Mouse (Mus musculus) kidney, adult 10 weeks (tissue): ENCODE data around the gene 1700020L24Rik. TPM values are rescaled to one million over a fixed set of nuclear protein-coding genes. Genes with fewer than 3 reads are reported as not detected.

Experiments used
- polyA plus RNA-seq: library from polyadenylated mRNA; stranded (reverse); fragments of 350-450 nt; fragmentation: Illumina TruSeq; extraction: RNeasy Lipid Tissue Mini Kit (QIAGEN cat#74804); gene quantifications from one replicate; pipeline ENCODE4 v1.2.3, GENCODE M21; 2014; ENCODE audit warnings: low read depth, low replicate concordance

Gene 1700020L24Rik
- not detected for polyA plus RNA-seq

DNA sequence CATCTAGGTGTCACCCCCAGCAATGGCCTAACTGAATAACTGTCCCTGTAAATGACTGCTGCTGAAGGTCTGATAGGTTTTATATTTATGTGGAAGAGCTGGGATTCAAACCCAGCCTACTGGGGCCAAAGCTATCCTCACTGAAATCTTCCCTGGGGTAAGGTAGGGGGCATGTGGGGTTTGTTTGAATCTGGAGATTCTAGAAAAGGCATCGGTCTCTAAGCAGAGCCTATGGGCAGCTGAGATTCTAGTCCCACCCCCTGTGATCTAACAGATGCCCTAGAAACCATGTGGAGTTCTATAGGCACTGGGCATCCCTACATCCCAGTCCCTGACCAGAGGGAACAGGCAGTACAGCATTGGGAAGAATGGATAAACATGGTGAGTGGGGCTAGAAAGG is at the start of gene 1700020L24Rik:
Gene 1700020L24Rik, plus strand, starts transcription at position 301 of the 400 bp plus-strand sequence.

GRCm38 (mm10) chr11:83409087-83409754 is 28.3 kb upstream of the 1700020L24Rik start, which contains the start of gene Rasl10b:
Gene Rasl10b (plus strand): TSS chr11:83409137.

GRCm38 (mm10) chr11:83429355-83429754 is 8.1 kb upstream of the 1700020L24Rik start, which contains the start of gene Gas2l2:
Gene Gas2l2 (minus strand): TSS chr11:83429455.

DNA sequence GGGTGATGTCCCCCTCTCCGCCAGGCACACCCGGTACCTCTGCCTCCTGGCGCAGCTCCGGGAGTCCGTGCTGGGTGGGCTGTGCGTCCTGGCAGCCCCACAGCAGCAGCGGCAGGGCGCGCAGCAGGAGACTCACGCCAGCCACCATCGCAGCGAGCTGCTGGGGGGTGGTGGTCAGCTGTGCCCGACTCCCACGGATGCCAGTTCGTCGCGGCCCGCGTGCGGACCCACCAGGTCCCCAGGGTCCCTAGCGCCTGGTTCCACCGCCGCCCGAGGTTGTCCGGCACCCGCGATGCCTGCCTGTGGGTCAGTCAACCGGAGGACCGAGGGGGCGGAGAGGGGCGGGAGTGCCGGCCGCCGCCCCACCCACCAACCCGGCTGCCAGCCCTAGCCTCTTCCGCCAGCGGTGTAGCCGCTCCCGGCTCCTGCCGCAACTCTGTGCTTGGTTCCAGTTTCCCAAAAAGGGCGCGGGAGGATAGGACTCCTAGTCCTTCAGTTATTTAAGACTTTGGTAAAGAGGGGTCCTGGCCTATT is 25.3 kb downstream of the 1700020L24Rik start, which contains the start of gene Mmp28:
Gene Mmp28, minus strand, starts transcription at position 361 of the 534 bp plus-strand sequence.

DNA sequence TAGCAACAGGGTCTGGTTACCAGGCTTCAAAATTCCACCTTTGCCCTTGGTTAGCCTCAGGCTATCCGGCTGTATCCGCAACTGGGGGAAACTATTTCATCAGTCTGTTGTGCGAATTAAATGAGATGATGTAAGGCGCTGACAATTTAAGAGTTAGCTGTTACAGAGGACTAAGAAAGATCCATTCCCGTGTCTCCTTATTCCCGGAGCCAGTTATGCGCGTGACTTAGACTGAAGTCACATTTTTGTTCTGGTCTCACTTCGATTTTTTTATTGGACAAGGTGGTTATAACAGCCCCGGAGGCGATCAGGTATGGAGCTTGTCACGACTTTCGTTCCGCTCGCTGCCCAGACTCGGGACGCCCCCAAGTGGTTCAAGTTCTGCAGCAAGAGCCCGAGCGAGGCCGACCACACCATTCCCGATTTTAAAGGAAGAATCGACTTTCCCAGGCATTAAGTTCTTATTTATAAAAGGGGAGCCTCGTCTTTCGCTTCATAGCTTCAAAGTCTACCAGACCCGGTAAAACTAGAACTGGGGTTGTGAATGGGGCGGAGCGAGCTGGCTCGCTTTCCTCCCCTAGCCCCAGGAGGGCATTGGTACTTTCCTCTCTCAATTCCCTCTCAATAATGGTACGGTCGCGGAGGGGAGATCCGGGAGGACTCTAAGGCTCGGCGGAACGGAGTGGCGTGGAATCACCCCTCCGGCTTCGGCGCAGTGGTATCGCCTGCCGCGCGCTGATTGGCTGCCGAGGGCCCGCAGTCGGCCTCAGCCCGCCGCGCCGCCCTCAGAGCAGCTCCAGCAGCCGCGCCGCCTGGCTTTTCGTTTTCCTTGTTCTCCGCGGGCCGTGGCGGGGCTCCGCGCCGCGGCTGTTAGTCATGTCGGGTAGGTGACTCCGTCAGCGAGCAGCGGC is 35.1 kb downstream of the 1700020L24Rik start, which contains the start of gene Taf15:
Gene Taf15, plus strand, starts transcription at position 763 of the 911 bp plus-strand sequence.

Other genes starting within 250 kb of the 1700020L24Rik start
- 7.4 TPM for gene Slfn3, start 246.3 kb upstream of the 1700020L24Rik start, polyA plus RNA-seq
- gene Slfn14, start 151.0 kb upstream of the 1700020L24Rik start, polyA plus RNA-seq = not detected
- gene Ap2b1, start 138.7 kb upstream of the 1700020L24Rik start, polyA plus RNA-seq = 39.0 TPM
- 32.7 TPM for gene Pex12, start 135.1 kb upstream of the 1700020L24Rik start, polyA plus RNA-seq
- gene Rasl10b, start 28.5 kb upstream of the 1700020L24Rik start, polyA plus RNA-seq = not detected
- not detected for gene Gas2l2, start 8.2 kb upstream of the 1700020L24Rik start, polyA plus RNA-seq
- gene Mmp28, start 25.4 kb downstream of the 1700020L24Rik start, polyA plus RNA-seq = 0.44 TPM
- gene Taf15, start 35.4 kb downstream of the 1700020L24Rik start, polyA plus RNA-seq = 161 TPM
- not detected for gene Heatr9, start 84.5 kb downstream of the 1700020L24Rik start, polyA plus RNA-seq
- 1.5 TPM for gene Ccl5, start 92.8 kb downstream of the 1700020L24Rik start, polyA plus RNA-seq
- 2.3 TPM for gene Ccl9, start 141.0 kb downstream of the 1700020L24Rik start, polyA plus RNA-seq
- gene Ccl6, start 155.4 kb downstream of the 1700020L24Rik start, polyA plus RNA-seq = 9.1 TPM
- not detected for gene Rpl9-ps1, start 207.9 kb downstream of the 1700020L24Rik start, polyA plus RNA-seq
- not detected for gene Ccl3, start 211.7 kb downstream of the 1700020L24Rik start, polyA plus RNA-seq
- not detected for gene Ccl4, start 224.9 kb downstream of the 1700020L24Rik start, polyA plus RNA-seq